Mouse (Mus musculus) midbrain, embryonic 10.5 days (tissue): ENCODE measurements around the gene Plce1. TPM values are rescaled to one million over a fixed set of nuclear protein-coding genes. Genes with fewer than 3 reads are reported as not detected.
A peak's percentile ranks its signal among the peaks of the same experiment; 100 is the strongest.
"Not testable (repeated sequence)": the region's sequence is repeated elsewhere in the genome, so short reads cannot be mapped to it uniquely, and the experiment has no call there.

Experiments used
- DNase-seq: peaks from one replicate; pipeline ENCODE4 v3.0.0-alpha.2; 2017; ENCODE audit warnings: low spot score
- H3K27ac ChIP-seq: fragments of 300-500 bp; sonication (generic); replicated peaks from 2 replicates; pipeline ENCODE4 v1.5.1; 2016; ENCODE audit warnings: mild to moderate bottlenecking
- H3K27me3 ChIP-seq: fragments of 300-500 bp; sonication (generic); 2 replicates; pipeline ENCODE4 v1.6.1; 2016; ENCODE audit warnings: low read depth, mild to moderate bottlenecking; ENCODE audit not compliant: poor library complexity, severe bottlenecking
- H3K36me3 ChIP-seq: fragments of 300-500 bp; sonication (generic); 2 replicates; pipeline ENCODE4 v1.6.1; 2016; ENCODE audit warnings: mild to moderate bottlenecking, moderate library complexity
- H3K4me1 ChIP-seq: fragments of 300-500 bp; sonication (generic); 2 replicates; pipeline ENCODE4 v1.6.1; 2016
- H3K4me3 ChIP-seq: fragments of 300-500 bp; sonication (generic); 2 replicates; pipeline ENCODE4 v1.5.1; 2016; ENCODE audit warnings: mild to moderate bottlenecking, moderate library complexity
- H3K9me3 ChIP-seq: fragments of 300-500 bp; sonication (generic); replicated peaks from 2 replicates; pipeline ENCODE4 v1.6.1; 2016; ENCODE audit warnings: mild to moderate bottlenecking
- WGBS: fragments of 180-500 bp; shearing (Covaris S2); methylation state at CpG from one replicate; pipeline ENCODE4 v1.1.7; 2016; 5-methylcytosine and 5-hydroxymethylcytosine counted together
- polyA plus RNA-seq: library from polyadenylated mRNA; unstranded; fragments of >200 nt; fragmentation: Nextera tagmentation; extraction: Ambion mirVana; gene quantifications from 2 replicates; pipeline ENCODE4 v1.2.1, GENCODE M21; 2016

Gene Plce1
- polyA plus RNA-seq, 1 experiment from 2014 or later, result 3.1 TPM

DNA sequence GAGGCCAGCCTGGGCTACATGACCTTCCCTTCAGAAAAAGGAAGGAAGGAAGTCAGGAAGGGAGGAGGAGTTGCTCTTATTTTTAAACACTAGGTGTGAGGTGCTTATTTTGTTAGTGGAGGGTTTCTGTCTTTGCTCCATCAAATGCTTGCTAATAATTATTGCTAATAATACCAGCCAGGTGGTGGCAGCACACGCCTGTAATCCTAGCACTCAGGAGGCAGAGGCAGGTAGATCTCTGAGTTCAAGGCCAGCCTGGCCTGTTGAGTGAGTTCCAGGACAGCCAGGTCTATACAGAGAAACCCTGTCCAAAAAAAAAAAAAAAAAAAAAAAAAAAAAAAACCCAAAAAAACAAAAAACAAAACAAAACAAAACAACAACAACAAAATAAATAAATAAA, 81.0 kb downstream of the Plce1 start:
- not testable (repeated sequence) for H3K27me3 ChIP-seq, H3K36me3 ChIP-seq, DNase-seq, H3K9me3 ChIP-seq, H3K4me3 ChIP-seq, H3K27ac ChIP-seq
- 88% methylated on average over 1 of the region's 1 CpGs for WGBS
- H3K4me1 ChIP-seq, result peaks cover 22% of the 10 kb centered on the region

DNA sequence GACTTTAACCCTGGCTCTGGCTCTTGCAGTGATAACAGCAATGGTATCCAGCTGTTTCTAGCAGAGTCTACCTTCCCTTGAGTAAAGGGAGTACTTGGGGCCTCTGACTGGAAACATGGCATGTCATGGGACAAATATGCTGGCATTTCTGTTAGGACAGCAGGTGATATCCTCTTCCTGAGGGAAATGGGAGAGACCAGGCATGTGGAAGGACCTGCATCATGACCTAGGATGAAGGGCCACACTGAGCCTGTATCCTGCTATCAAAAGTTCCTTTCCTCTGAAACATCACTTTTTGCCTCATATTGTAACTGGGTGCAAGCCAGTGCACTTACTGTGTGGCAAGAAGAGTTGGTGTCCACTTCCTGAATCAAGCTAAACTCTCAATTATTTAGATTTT, 85.2 kb downstream of the Plce1 start:
- H3K9me3 ChIP-seq, result no peaks in the 10 kb centered on the region
- 0 out of 2 replicates have a peak overlapping the region, but pooled peaks have one; percentile 63 for H3K27ac ChIP-seq

DNA sequence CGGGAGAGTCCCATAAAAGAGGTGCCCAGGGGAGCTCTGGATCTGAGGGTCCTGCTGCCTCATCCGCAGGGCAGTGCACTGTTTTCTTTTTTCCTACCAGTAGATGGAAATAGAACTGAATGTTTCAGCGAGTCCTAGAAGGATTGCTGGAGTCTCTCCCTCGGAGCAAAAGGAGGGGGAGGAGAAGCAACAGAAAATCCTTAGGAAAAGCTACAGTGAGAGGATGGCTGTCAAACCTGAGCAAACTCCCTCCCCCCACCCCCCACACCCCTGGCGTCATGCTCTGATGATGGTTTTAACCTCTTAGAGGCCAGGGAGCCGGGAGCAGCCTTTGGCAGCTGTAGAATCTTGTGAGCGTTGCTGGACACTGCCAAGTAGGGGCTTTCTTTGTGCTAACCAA, 85.8 kb downstream of the Plce1 start:
- WGBS, result 25% methylated on average over 7 of the region's 7 CpGs
- H3K4me3 ChIP-seq, result peak overlapping the region; percentile 19; the same call in 1 of the 2 replicates
- no peaks in the 10 kb centered on the region for H3K9me3 ChIP-seq
- H3K36me3 ChIP-seq, result no peaks in the 10 kb centered on the region
- DNase-seq, result peak; percentile 33
- H3K4me1 ChIP-seq, result peaks cover 29% of the 10 kb centered on the region
- H3K27me3 ChIP-seq, result no peaks in the 10 kb centered on the region
- H3K27ac ChIP-seq, result peak overlapping the region; percentile 63; the same call in 1 of the 2 replicates

More for the DNA sequence above, 85.2 kb downstream of the Plce1 start:
- H3K4me1 ChIP-seq, result peaks cover 29% of the 10 kb centered on the region
- H3K4me3 ChIP-seq, result no peak overlapping the region
- no peak for DNase-seq
- H3K27me3 ChIP-seq, result no peaks in the 10 kb centered on the region
- no peaks in the 10 kb centered on the region for H3K36me3 ChIP-seq

DNA sequence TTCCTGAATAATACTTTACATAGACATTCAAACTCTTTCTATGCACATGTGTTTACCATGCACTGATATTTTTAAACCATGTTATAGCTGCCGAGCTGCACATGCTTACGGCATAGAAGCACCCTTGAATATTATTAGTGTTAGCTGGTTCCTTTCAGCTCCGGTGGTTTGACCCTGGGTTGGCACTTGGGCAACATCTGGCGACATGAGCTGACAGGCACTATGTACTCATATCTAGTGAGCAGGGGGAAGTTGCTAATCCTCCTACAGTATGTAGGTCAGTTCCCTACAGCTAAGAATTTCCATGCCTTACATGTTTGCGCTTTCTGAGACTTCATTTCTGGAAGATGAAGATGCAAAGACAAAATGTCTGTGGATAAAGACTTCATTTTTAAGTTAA, 86.4 kb downstream of the Plce1 start:
- WGBS, result 77% methylated on average over 5 of the region's 5 CpGs
- no peak for DNase-seq
- no peaks in the 10 kb centered on the region for H3K36me3 ChIP-seq
- H3K27me3 ChIP-seq, result no peaks in the 10 kb centered on the region
- H3K27ac ChIP-seq, result peak overlapping the region; percentile 38; the same call in 1 of the 2 replicates
- peaks cover 29% of the 10 kb centered on the region for H3K4me1 ChIP-seq
- H3K9me3 ChIP-seq, result no peaks in the 10 kb centered on the region
- H3K4me3 ChIP-seq, result no peak overlapping the region

DNA sequence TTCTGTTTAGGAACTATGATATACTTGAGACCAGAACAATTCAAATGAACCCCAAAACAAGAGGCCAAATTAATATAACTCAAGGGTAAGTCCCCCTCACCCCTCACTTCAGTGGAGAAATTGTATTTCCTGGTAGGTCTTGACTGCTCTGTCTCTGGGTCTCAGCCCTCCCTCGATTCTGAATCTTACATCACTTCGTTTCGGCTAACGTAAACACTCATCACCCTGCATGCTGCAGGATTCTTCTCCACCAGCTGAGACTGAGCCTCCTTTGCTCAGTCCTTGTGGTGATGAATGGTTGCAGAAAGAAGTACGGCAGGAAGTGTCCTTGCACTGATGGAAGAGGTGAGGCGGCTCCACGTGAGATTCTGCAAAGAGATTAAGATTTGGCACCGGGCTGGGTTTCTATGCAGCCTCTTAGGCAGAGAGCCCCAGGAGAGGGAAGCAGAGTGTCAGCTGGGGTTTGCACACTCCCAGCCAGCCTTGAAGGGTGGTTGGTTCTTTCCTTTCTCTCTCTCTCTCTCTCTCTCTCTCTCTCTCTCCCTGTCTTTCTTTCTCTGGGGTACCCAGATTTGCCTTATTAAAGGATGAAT, 97.7 kb downstream of the Plce1 start:
- H3K4me3 ChIP-seq, result no peak overlapping the region
- WGBS, result 57% methylated on average over 8 of the region's 8 CpGs
- no peak for DNase-seq
- H3K27me3 ChIP-seq, result no peaks in the 10 kb centered on the region
- H3K9me3 ChIP-seq, result no peaks in the 10 kb centered on the region
- no peaks in the 10 kb centered on the region for H3K36me3 ChIP-seq
- H3K27ac ChIP-seq, result 0 out of 2 replicates have a peak overlapping the region, but pooled peaks have one; percentile 4
- H3K4me1 ChIP-seq, result peaks cover 15% of the 10 kb centered on the region

DNA sequence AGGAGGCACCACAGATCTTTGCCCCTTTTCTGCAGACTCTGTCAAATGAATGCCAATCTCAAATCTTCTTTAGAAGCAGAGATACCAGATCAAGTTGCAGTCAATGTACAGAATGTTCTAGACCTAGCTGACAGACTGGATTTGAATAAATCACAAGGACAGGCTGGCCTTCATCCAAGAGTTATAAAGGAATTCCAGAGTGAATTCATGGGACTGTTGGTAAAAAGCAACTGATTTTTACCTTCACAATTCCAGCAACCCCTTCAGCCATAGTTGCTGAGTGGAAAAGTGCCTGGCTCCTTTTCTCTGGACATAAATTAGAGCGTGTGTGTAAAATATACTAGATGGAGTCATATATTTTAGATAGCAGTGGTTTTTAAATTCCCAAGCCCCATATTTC, 102.0 kb downstream of the Plce1 start:
- Histone ChIP-seq H3K4me1 (peaks cover 17% of the 10 kb centered on the region), H3K27ac (no peak overlapping the region), H3K36me3 (no peaks in the 10 kb centered on the region), H3K27me3 (no peaks in the 10 kb centered on the region), H3K4me3 (no peak overlapping the region), H3K9me3 (no peaks in the 10 kb centered on the region)
- no peak for DNase-seq
- 91% methylated on average over 1 of the region's 1 CpGs for WGBS

DNA sequence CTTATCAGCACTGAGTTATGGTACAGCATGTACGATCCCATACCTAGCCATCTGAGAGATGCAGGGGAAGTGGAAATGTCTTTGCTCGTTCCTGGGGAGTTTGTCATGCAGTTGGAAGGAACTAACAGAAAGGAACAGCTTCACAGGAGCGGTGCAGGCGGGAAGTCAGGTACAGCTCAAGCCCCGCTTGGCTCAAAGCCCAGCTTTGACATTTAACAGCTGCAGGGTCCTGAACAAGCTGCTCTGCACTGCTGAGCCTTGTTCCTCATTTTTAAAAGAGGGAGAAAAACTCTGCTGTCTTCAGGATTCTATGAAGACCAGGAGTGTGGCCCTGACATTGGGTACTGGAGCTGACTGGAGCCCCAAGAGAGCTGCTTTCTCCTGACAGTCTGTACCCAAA, 106.7 kb downstream of the Plce1 start:
- DNase-seq, result no peak
- 87% methylated on average over 5 of the region's 5 CpGs for WGBS
- no peak overlapping the region for H3K27ac ChIP-seq
- no peaks in the 10 kb centered on the region for H3K27me3 ChIP-seq
- H3K36me3 ChIP-seq, result no peaks in the 10 kb centered on the region
- H3K4me3 ChIP-seq, result no peak overlapping the region
- H3K4me1 ChIP-seq, result 0 out of 2 replicates have a peak, but pooled peaks cover 8% of the 10 kb centered on the region
- H3K9me3 ChIP-seq, result no peaks in the 10 kb centered on the region

DNA sequence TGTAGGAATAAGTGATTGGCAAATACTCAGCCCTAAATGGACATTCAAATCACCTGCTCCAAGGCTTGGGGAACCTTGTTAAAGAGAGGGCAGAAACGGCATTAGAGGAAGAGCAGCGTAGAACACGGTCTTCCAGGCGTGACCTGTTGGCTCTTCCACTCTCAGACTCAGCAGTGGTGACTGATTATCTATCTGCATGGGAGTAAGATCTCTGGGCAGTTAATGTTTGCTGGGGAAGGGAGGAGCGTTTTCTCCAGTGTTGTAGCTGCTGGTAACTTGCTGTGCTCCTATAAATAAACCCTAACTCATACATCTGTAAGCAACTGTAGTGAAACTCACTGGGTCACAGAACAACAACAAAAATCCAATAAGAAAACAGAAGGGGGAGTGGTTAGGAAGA, 108.6 kb downstream of the Plce1 start:
- no peaks in the 10 kb centered on the region for H3K9me3 ChIP-seq
- 80% methylated on average over 5 of the region's 5 CpGs for WGBS
- H3K4me3 ChIP-seq, result no peak overlapping the region

DNA sequence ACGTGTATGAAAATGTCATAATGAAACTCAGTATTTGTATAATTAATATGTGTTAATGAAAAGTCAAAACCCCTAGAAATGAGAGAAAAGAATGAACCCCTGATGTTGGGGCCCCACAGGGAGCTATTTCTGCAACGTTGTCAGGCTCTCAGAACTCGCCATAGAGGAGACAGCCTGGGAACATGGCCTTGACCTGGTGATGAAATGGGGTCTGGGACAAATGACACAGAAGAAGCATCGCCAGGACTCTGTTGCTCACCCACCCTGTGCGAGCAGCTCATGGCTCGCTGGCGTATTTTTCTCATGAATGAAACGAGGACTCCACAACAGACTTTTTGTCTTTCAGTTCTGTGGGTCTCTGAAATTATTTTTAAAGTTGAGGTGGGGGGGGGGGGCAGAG, 109.0 kb downstream of the Plce1 start:
- WGBS, result 86% methylated on average over 8 of the region's 8 CpGs
- DNase-seq, result no peak
- Histone ChIP-seq H3K27me3 (no peaks in the 10 kb centered on the region), H3K4me3 (no peak overlapping the region), H3K27ac (no peak overlapping the region), H3K4me1 (0 out of 2 replicates have a peak, but pooled peaks cover 2% of the 10 kb centered on the region), H3K9me3 (no peaks in the 10 kb centered on the region), H3K36me3 (no peaks in the 10 kb centered on the region)

More for the DNA sequence above, 108.6 kb downstream of the Plce1 start:
- Histone ChIP-seq H3K4me1 (0 out of 2 replicates have a peak, but pooled peaks cover 2% of the 10 kb centered on the region), H3K27me3 (no peaks in the 10 kb centered on the region), H3K36me3 (no peaks in the 10 kb centered on the region), H3K27ac (no peak overlapping the region)
- no peak for DNase-seq

DNA sequence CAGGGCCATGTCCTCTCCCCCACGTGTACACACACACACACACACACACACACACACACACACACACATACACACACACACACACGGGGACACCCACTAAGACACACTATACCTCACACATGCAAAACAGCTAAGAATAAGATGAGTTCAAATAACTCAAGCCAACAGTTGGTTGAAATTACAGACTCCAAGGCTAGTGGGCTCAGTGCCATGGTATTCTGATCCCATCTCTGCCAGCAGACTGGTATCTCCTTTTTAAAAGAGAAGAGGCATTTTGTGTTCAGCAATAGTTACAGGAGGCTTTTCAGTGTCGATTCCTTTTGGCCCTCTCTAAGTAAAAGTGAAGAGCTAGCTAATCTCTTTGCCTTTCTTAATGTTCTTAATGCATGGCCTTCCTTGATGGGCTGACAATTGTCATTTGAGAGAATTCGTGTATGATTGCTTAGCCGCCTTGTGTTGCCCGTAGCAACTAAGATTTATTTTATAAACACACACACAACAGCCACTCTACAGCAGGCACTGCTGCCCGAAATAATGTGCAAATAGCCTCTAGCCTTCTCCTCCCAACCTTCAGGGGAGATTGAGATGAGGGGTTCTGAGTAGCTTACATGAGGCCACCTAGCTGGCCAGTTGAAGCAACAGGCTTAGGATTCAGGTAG, 111.8 kb downstream of the Plce1 start:
- no peak for DNase-seq
- no peaks in the 10 kb centered on the region for H3K27me3 ChIP-seq
- no peak overlapping the region for H3K4me3 ChIP-seq
- no peaks in the 10 kb centered on the region for H3K36me3 ChIP-seq
- H3K9me3 ChIP-seq, result no peaks in the 10 kb centered on the region
- H3K27ac ChIP-seq, result no peak overlapping the region
- WGBS, result 84% methylated on average over 7 of the region's 7 CpGs
- H3K4me1 ChIP-seq, result no peaks in the 10 kb centered on the region

DNA sequence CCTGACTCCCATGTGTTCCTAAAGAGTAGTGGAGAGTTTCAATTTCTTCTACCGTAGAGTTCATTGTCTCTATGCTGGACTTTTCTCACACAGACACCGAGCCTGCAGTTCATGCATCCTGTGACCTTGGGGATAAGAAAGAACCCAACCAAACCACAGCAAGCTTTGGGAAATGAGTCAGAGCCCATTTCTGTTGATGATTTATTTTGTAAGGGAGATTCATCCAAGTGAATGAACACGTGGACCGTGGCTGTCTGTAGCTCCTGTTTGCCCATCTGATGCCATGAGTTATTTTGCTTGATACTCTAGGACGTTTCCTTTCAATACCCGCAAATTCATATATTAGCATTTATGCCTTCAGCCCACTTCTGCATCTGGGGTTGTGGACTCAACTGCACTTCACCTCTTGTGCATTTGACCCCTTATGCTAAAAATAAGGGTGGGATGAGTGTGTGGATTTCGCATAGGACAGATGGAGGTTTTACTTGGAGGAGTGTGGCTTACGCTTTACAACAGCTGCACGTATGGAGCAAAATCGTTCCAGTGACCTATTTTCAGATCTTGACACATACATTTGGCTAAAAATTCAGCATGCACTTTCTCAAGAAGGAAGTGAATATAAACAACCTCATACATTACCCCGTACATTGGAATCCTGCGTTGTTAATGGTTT, 112.5 kb downstream of the Plce1 start:
- Histone ChIP-seq H3K27ac (no peak overlapping the region), H3K9me3 (no peaks in the 10 kb centered on the region), H3K27me3 (no peaks in the 10 kb centered on the region), H3K36me3 (no peaks in the 10 kb centered on the region), H3K4me3 (no peak overlapping the region), H3K4me1 (no peaks in the 10 kb centered on the region)
- no peak for DNase-seq
- 93% methylated on average over 12 of the region's 12 CpGs for WGBS

DNA sequence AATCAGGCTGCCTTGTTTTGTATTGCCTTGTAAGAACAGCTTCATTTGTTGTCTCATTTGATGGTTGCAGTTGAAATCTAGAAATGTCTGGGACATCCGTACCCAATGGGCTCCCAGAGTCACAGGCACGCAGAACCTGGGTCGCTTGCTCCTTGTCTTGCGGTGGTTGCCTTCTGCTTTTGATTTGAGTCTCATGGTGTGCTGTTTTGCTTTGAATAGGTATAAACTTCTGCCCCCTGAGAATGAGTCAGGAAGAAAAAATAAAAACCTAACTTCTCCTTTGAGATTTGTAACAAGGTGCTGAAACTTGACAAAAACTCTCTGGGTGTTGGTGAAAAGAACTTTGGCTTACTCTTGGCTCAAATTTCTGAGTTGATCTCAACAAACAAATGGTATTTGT, 115.2 kb downstream of the Plce1 start:
- Histone ChIP-seq H3K4me3 (no peak overlapping the region), H3K9me3 (no peaks in the 10 kb centered on the region), H3K4me1 (no peaks in the 10 kb centered on the region), H3K36me3 (no peaks in the 10 kb centered on the region), H3K27ac (no peak overlapping the region), H3K27me3 (no peaks in the 10 kb centered on the region)
- 77% methylated on average over 4 of the region's 4 CpGs for WGBS
- no peak for DNase-seq

DNA sequence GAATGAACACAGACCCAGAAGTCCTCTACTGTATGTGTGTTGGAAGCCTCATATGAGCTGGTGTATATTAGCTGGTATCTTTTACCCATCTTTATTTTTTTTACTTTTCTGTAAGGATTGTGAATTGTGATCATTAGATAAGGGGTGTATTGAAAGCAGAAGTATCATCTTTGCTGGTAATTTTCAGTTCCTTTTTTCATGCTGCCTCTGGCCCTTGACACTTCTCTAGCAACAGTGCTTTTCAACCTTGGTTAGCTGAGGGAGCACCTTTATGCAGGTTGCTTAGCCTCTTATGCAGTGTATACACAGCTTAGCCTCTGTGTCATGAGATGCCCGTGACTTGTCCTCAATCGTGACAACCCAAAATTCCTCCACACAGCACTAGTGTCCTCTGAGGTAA, 116.5 kb downstream of the Plce1 start:
- H3K27ac ChIP-seq, result no peak overlapping the region
- H3K36me3 ChIP-seq, result no peaks in the 10 kb centered on the region
- 0 out of 2 replicates have a peak, but pooled peaks cover under 1% of the 10 kb centered on the region for H3K4me1 ChIP-seq
- 84% methylated on average over 2 of the region's 2 CpGs for WGBS
- no peaks in the 10 kb centered on the region for H3K9me3 ChIP-seq
- DNase-seq, result no peak
- no peaks in the 10 kb centered on the region for H3K27me3 ChIP-seq
- no peak overlapping the region for H3K4me3 ChIP-seq
